Mouse (Mus musculus) right cerebral cortex, adult 2 months (tissue): ENCODE measurements at regions not wholly inside any gene's neighbourhood (a gene's known extent, or its start where the extent isn't known, plus 50 kb on each side); places are given as distances from the start of the nearest gene placed in this dataset.

Experiments used
- DNase-seq, 2 experiments: peaks; one replicate each; pipeline ENCODE4 v3.0.0; 2021 to 2022; ENCODE audit warnings: low spot score in 2 of 2

DNA sequence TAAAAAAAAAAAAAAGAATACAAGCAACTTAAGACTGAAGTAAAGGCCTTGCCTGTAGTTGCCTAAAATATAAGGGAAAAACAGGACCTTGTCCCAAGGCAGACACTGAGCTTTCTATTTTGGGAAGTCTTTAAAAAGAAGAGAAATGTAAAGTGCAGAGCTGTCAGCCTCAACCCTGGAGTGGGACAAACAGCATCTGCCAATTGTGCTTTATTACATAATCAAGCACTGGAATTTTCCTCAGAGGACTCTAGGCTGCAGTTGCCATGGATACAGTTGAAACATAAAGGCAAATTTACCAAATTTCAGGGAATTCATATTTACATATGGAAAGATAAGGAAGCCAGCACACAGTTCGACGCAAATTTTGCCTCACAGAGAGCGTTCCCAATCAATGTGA lies 406.7 kb downstream of the Gm597 start:
- peak; percentile 35 to 57 for DNase-seq

DNA sequence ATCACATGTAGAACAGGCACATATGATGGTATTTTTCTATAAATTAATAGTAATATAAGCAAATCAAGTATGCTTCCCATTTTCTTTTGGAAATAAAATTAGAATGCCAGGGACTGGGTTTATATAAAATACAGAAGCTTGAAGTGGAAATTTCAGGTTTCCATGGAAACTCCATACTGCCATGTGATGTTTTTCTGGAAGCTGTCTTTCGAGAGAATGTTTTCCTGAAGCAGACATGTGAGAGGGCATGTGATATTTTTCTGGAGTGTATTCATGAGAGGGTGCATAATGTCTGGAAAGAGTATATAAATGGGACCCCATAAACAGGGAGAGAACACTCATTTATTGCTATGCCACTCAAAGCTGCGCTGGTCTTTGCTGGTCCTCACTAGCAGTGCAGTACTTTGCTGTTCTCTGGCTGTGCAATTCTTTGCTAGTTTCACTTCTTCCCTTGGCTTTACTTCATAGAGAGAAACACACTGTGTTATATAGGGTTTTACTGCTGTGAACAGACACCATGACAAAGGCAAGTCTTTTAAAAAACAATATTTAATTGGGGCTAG lies 430.6 kb downstream of the Gm597 start:
- no peak for DNase-seq

DNA sequence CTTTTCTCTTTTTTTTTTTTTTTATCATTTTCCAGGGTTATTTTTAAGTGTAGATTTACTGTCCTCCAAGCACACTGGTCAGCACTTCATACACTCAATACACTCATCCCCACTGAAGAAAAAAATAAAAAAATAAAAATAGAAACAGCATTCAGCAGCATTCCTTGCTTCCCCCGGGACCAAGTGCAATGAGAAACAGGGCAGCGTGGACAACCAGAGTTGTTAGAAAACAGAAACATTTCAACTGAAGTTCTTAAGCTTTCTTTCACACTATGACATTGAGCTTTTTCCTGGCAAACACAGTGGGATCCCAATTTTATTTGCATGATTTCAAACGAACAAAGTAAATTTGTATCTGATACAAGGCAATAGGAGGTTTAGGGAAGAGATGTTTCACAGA lies 431.5 kb downstream of the Gm597 start:
- DNase-seq = no peak

DNA sequence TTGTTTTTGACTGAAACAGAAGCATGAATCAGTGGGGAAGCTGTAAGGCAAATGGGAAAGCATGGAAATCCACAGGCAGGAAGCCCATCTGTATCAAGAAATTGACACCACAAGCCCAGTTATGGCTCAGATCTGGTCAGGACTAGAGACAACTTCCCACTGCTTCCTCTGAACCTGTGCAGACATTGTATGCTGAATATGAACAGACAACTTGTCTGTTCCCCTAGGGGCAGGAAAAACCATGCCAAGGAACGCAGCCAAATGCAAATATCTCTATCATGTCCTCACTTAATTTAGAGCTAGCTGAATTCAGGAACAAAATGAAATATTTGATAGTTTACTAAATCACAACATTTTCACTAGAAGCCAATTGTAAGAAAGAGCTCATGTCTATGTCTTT lies 440.0 kb downstream of the Gm597 start:
- DNase-seq = no peak

DNA sequence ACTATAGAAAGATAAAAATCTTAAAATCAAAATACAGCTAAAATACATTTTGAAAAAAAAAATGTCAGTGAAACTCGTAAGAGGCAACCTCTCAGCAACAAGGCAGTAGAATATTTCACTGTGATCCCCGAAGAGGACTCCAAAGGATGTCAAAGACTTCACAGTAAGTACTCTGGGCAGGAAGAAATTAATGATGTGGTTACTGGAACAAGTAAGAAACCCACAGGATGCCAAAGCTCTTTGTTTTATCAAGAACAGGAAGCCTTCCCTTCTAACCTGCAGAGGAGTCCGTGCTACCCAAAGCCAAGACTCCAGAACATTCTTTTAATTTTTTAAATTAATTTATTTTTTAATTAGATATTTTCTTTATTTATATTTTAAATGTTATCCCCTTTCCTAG lies 445.7 kb downstream of the Gm597 start:
- DNase-seq = no peak

DNA sequence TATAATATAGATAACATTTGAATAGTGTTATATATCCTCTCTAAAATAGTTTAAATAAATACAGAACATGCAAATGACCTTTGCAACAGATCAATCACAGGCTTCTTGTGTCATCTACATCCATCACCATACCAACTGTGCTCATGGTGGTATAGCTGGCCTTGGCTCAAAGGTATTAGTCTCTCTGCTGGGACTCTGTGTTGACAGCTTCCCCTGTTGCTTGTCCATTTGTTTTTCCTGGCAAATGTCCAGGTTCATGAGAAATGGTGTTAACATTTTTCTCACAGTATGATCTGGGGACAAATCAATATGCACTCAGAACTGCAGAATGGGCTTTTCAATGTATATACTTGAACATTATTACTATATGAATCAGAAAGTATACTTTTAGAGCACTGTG lies 448.0 kb downstream of the Gm597 start:
- no peak for DNase-seq

DNA sequence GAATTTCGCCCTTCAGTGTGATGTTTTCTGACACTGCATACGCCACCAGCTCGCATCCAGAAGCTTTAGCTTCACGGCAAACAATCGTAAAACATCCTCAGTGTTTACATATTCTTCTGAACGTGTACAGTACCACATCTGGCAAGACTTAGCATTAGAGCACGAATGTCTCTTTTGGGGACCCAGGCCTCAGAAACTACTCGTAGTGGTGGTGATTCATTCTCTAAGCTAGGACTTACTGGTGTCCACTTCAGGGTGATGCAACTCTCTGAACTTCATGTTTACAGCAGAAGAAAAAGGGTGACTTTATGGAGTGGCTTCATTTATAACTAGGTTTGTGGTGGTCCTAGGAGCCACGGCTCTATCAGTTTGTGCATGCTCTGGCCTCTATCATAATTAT lies 451.1 kb downstream of the Gm597 start:
- DNase-seq = no peak

DNA sequence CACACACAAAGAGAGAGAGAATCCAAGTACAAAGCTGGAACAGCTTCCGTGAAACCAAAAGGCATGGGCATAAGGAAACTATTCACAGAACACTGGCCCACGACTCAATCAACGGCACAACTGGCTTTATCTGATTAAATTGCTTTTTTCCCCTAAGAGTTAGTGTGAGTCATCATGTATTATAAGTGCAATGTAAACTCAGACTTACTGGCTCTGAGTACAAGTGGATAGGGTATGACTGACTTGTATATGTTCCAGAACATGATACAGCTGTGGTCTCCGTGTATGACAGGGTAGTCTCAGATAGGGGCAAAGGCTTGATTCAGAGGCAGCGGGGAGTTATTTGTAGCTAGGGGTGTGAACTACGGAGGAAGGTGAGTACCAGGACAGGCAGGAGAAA lies 451.5 kb downstream of the Gm597 start:
- DNase-seq = no peak

DNA sequence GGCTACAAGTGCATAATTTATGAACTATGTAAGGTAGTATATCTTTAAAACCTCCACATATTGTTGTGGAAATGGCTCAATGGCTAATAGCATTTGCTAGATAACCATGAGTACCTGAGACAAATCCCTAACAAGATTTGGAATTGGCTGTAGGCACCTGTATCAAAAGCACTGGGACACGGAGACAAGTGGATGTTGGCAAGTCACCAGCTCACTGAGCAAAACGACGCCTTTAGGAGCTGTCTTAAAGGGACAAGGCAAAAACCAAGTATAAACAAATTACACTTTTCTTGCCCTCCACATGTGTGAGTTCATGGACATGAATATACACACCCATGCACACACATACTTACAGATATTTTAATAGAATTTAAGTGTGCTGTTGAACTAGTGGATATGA lies 455.9 kb downstream of the Gm597 start:
- DNase-seq = no peak
